Mouse (Mus musculus): ENCODE measurements around the gene Vmp1. TPM values are rescaled to one million over a fixed set of nuclear protein-coding genes. Genes with fewer than 3 reads are reported as not detected.

The Vmp1 gene
- polyA plus RNA-seq, 1 experiment from 2014 or later: 123 TPM

DNA sequence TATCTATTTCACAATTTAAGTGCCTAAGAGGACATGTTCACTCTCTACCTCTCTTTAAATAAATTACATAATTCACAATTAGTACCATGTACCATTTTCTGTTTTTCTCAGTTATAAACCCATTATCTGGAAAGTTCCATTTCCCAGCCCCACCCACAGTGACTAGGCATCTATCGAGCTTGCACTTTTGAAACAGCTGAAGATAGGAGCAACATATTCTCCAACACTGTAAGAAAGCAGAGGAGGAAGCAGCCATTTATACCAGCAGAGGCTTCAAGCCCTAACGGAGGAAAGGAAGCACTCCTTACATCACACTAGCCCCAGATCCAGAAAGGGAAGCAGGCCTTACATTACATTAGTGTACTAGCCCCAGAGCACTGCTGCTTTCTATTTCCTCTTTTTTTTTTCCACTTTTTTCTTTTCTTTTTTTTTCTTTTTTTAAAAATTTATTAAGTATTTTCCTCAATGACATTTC is 69.5 kb downstream of the Vmp1 start:
- Histone ChIP-seq H3K27ac (ENCODE audit: low read depth, low read length) (no peak overlapping the region), H3K4me3 (ENCODE audit: low read length) (no peak overlapping the region), H3K4me2 (ENCODE audit: low read length) (no peak overlapping the region), H3K4me1 (ENCODE audit: control insufficient read depth, insufficient read depth, low read depth, low read length) (no peaks in the 10 kb centered on the region), H3K27me3 (replicated peaks; ENCODE audit: control insufficient read depth, insufficient read depth, low read length) (no peaks in the 10 kb centered on the region), H3K9ac (ENCODE audit: low read depth, low read length) (no peak overlapping the region), H3K9me3 (ENCODE audit: control insufficient read depth, low read length) (no peaks in the 10 kb centered on the region), H3K36me3 (ENCODE audit: control insufficient read depth, insufficient read depth, low read length) (no peaks in the 10 kb centered on the region)
- WGBS: 76% methylated on average over 2 of the region's 2 CpGs
- ATAC-seq: no peak

DNA sequence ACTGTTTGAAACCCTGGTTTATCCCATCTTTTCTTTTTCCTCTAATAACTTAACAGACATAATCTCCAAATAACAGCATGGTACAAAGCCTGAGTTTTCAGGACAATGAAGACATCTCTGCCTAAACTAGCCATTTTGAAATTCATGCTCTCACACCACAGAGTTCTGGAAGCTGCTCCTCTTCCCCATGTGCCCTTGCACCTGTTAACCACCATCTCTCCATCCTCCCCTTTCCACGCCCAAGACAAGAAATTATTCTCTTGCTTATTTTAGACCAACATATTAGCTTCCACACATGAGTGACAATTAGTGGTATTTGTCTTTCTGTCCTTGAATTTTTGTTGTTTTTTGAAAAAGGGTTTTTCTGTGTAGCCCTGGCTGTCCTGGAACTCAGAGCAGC is 71.6 kb downstream of the Vmp1 start:
- Histone ChIP-seq H3K27ac (ENCODE audit: low read depth, low read length) (no peak overlapping the region), H3K4me3 (ENCODE audit: low read length) (no peak overlapping the region), H3K9ac (ENCODE audit: low read depth, low read length) (no peak overlapping the region), H3K4me2 (ENCODE audit: low read length) (no peak overlapping the region), H3K27me3 (replicated peaks; ENCODE audit: control insufficient read depth, insufficient read depth, low read length) (no peaks in the 10 kb centered on the region), H3K4me1 (ENCODE audit: control insufficient read depth, insufficient read depth, low read depth, low read length) (no peaks in the 10 kb centered on the region), H3K9me3 (ENCODE audit: control insufficient read depth, low read length) (no peaks in the 10 kb centered on the region), H3K36me3 (ENCODE audit: control insufficient read depth, insufficient read depth, low read length) (no peaks in the 10 kb centered on the region)
- WGBS: 90% methylated on average over 1 of the region's 1 CpGs
- no peak for ATAC-seq

DNA sequence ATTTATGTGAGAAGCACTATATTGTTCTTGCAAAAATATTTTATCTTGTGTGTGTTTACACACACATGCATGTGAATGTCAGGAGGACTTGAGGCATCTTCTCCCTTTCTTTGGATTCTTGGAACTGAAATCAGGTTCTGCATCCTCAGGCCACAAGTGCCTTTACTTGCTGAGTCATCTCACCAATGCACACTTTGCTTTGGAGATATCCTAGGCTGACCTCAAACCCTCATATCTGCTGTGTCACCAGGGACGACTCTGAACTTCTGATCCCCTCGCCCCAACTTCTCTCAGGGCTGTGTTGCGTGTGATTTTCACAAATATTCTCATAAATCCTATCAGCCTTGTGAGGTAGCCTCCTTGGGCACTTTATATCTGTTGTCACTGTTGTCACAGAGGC is 73.4 kb downstream of the Vmp1 start:
- Histone ChIP-seq H3K4me2 (ENCODE audit: low read length) (no peak overlapping the region), H3K27ac (ENCODE audit: low read depth, low read length) (no peak overlapping the region), H3K27me3 (replicated peaks; ENCODE audit: control insufficient read depth, insufficient read depth, low read length) (no peaks in the 10 kb centered on the region), H3K9ac (ENCODE audit: low read depth, low read length) (no peak overlapping the region), H3K36me3 (ENCODE audit: control insufficient read depth, insufficient read depth, low read length) (no peaks in the 10 kb centered on the region), H3K9me3 (ENCODE audit: control insufficient read depth, low read length) (no peaks in the 10 kb centered on the region), H3K4me3 (ENCODE audit: low read length) (no peak overlapping the region), H3K4me1 (ENCODE audit: control insufficient read depth, insufficient read depth, low read depth, low read length) (no peaks in the 10 kb centered on the region)
- 88% methylated on average over 3 of the region's 3 CpGs for WGBS
- ATAC-seq: no peak

DNA sequence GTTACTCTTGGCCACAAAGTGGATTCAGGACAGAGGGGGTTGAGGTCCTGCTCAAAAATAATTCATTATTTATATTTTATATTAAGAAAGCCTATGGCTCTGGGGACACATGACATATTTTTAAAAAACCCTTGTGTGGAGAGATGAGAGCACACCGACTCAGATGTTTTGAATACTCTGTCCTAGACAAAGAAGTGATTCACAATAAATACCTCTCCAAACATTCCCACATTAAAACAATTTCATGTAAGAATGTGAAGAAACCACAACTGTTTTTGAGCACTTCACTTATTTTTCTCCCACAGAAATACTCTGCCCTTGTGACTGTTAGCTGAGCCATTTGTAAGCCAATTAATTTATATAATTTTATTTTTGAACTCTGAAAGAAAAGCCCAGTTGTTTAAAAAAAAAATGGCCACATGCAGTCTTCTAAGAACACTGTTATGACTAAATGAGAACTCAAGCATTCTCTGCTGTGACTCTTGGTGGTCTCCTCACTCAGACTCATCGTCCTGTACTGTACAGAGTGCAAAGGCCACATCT is 75.8 kb downstream of the Vmp1 start:
- WGBS: 87% methylated on average over 2 of the region's 2 CpGs
- no peak overlapping the region for H3K4me2 ChIP-seq (ENCODE audit: low read length)
- H3K27me3 ChIP-seq (replicated peaks; ENCODE audit: control insufficient read depth, insufficient read depth, low read length): no peaks in the 10 kb centered on the region
- H3K27ac ChIP-seq (ENCODE audit: low read depth, low read length): no peak overlapping the region
- no peaks in the 10 kb centered on the region for H3K9me3 ChIP-seq (ENCODE audit: control insufficient read depth, low read length)
- no peak for ATAC-seq
- no peaks in the 10 kb centered on the region for H3K36me3 ChIP-seq (ENCODE audit: control insufficient read depth, insufficient read depth, low read length)
- H3K4me1 ChIP-seq (ENCODE audit: control insufficient read depth, insufficient read depth, low read depth, low read length): no peaks in the 10 kb centered on the region
- no peak overlapping the region for H3K9ac ChIP-seq (ENCODE audit: low read depth, low read length)
- H3K4me3 ChIP-seq (ENCODE audit: low read length): no peak overlapping the region

DNA sequence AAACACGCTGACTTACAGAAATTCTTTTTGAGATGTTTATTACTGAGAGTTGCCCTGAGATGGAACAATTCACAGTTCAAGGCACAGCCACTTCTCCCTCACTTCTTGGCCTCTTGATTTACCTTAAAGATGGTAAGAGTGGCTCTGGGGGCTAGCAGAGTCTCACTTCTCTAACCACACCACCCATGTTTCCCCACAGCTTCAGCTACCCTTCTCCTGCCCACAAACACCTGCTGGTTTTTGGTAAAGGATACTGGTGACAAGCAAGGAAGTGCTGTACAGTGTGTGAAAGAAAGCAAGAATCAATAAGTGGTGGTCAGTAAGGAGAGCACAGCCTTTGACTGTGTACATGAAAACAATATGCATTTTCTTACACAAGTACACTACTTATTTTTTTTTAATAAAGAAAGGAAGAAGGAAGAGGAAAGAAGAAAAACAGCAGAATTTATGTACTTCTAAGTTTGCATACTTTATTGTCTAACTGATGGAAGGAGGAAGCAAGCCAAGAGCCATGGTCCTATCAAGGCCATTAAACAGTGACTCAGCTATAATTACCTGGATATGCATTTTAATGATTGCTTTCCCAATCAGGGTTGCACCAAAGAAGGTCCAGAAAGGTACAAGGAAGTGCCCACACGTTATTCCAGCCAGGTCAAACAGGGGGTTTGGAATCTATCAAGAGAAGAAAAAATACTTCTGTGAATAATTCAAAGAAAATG is 76.9 kb downstream of the Vmp1 start:
- Histone ChIP-seq H3K4me3 (ENCODE audit: low read length) (no peak overlapping the region), H3K27ac (ENCODE audit: low read depth, low read length) (no peak overlapping the region), H3K4me1 (ENCODE audit: control insufficient read depth, insufficient read depth, low read depth, low read length) (no peaks in the 10 kb centered on the region), H3K27me3 (replicated peaks; ENCODE audit: control insufficient read depth, insufficient read depth, low read length) (no peaks in the 10 kb centered on the region), H3K9ac (ENCODE audit: low read depth, low read length) (no peak overlapping the region), H3K4me2 (ENCODE audit: low read length) (no peak overlapping the region), H3K36me3 (ENCODE audit: control insufficient read depth, insufficient read depth, low read length) (no peaks in the 10 kb centered on the region), H3K9me3 (ENCODE audit: control insufficient read depth, low read length) (no peaks in the 10 kb centered on the region)
- no peak for ATAC-seq
- 95% methylated on average over 2 of the region's 2 CpGs for WGBS

DNA sequence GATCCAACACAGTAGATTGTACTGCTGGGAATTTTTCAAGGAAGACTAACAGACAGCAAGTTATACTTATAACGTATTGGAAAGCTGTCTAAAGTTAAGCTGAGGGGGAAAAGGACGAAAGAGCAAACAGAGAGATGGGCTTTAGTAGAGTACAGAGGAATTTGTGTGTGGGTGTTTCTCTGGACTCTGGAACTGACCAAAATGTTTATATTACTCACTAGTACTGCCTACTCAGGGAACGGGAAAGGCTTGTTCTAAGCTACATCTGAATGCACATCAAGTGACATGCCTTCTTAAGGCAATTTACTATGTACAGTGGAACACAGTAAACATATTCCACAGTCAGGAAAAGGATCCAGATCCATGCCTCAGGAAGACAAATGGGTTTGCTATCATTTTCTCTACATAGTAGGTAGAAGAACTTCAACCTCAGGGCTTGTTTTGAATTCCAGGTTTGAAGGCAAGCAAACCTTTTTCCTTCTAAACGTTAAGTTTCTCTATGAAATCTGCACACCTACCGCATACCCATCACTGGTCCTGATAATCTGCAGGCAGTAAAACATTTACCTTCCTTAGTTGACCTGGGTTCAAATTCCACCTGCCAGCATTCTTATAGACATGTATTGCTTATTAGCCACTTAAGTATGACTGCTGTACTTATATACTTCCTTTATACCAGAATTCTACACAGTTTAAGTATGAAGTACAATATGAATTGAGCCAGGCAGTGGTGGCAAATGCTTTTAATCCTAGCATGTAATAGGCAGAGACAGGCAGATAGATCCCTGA is 78.7 kb downstream of the Vmp1 start:
- H3K4me2 ChIP-seq (ENCODE audit: low read length): no peak overlapping the region
- H3K9me3 ChIP-seq (ENCODE audit: control insufficient read depth, low read length): no peaks in the 10 kb centered on the region
- no peak overlapping the region for H3K27ac ChIP-seq (ENCODE audit: low read depth, low read length)
- H3K9ac ChIP-seq (ENCODE audit: low read depth, low read length): no peak overlapping the region
- H3K4me3 ChIP-seq (ENCODE audit: low read length): no peak overlapping the region
- no peaks in the 10 kb centered on the region for H3K4me1 ChIP-seq (ENCODE audit: control insufficient read depth, insufficient read depth, low read depth, low read length)
- WGBS: 93% methylated on average over 5 of the region's 5 CpGs
- no peaks in the 10 kb centered on the region for H3K27me3 ChIP-seq (replicated peaks; ENCODE audit: control insufficient read depth, insufficient read depth, low read length)
- ATAC-seq: no peak
- no peaks in the 10 kb centered on the region for H3K36me3 ChIP-seq (ENCODE audit: control insufficient read depth, insufficient read depth, low read length)

DNA sequence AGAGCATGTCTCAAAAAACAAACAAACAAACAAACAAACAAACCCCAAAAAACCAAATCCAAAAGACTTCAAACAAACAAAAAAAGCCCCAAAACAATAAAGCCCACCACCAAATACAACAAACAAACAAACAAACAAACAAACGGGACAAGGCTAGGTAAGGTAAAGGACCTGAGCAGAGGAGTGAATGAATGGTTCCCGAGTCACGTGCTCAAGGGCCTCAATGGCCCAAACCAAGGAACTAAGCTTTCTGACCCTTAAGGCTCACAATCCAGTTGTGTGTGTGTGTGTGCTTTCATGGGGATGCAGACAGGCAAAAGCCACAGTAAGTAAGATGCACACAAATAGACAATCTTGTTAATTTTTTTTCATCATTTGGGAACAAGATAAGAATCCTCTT is 79.3 kb downstream of the Vmp1 start:
- WGBS: 93% methylated on average over 3 of the region's 3 CpGs
- ATAC-seq: no peak
- Histone ChIP-seq H3K4me1 (ENCODE audit: control insufficient read depth, insufficient read depth, low read depth, low read length) (no peaks in the 10 kb centered on the region), H3K27me3 (replicated peaks; ENCODE audit: control insufficient read depth, insufficient read depth, low read length) (no peaks in the 10 kb centered on the region), H3K9me3 (ENCODE audit: control insufficient read depth, low read length) (no peaks in the 10 kb centered on the region), H3K27ac (ENCODE audit: low read depth, low read length) (no peak overlapping the region), H3K36me3 (ENCODE audit: control insufficient read depth, insufficient read depth, low read length) (no peaks in the 10 kb centered on the region), H3K9ac (ENCODE audit: low read depth, low read length) (no peak overlapping the region), H3K4me3 (ENCODE audit: low read length) (no peak overlapping the region), H3K4me2 (ENCODE audit: low read length) (no peak overlapping the region)

DNA sequence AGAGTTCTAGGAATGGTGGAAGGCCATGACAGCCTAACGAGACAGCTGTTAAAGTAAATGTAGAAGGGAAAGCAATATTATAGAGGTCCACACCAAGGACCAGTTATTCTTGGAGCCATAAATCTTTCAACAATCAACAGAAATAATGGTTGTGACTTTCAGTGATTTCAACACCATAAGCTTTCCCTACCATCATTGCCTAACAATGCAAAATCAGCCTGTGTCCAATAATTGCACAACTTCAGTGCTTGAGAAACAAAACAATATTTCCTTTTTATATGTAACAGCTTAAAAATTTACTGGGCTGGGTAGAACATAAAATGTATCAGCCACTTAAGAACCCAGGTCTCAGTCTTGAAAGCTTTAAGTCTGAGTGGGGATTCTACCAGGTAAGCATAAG is 79.9 kb downstream of the Vmp1 start:
- no peak for ATAC-seq
- H3K9ac ChIP-seq (ENCODE audit: low read depth, low read length): no peak overlapping the region
- H3K9me3 ChIP-seq (ENCODE audit: control insufficient read depth, low read length): no peaks in the 10 kb centered on the region
- 96% methylated on average over 1 of the region's 1 CpGs for WGBS
- H3K4me3 ChIP-seq (ENCODE audit: low read length): no peak overlapping the region
- H3K4me1 ChIP-seq (ENCODE audit: control insufficient read depth, insufficient read depth, low read depth, low read length): no peaks in the 10 kb centered on the region
- no peak overlapping the region for H3K4me2 ChIP-seq (ENCODE audit: low read length)
- H3K27ac ChIP-seq (ENCODE audit: low read depth, low read length): no peak overlapping the region
- no peaks in the 10 kb centered on the region for H3K36me3 ChIP-seq (ENCODE audit: control insufficient read depth, insufficient read depth, low read length)
- no peaks in the 10 kb centered on the region for H3K27me3 ChIP-seq (replicated peaks; ENCODE audit: control insufficient read depth, insufficient read depth, low read length)

DNA sequence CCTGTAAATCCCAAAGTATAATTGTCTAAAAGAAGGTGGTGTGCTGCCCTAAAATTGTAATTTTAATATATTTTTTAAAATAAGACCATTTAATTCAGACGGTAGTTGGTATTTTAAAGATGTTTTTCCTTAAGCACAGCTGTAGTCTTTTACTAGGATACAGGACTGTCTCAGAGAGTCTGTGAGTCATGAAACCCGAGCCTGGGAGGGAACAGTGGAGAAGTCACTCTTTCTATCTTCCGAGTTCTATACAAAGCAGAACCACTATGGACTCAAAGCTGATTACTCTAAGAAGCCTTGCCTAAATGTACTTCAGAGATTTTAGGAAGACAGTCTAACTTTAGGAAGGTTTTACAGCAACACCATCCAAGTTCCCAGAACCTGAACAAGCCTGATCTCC is 81.5 kb downstream of the Vmp1 start:
- H3K36me3 ChIP-seq (ENCODE audit: control insufficient read depth, insufficient read depth, low read length): no peaks in the 10 kb centered on the region
- no peaks in the 10 kb centered on the region for H3K27me3 ChIP-seq (replicated peaks; ENCODE audit: control insufficient read depth, insufficient read depth, low read length)
- no peak overlapping the region for H3K27ac ChIP-seq (ENCODE audit: low read depth, low read length)
- H3K4me1 ChIP-seq (ENCODE audit: control insufficient read depth, insufficient read depth, low read depth, low read length): no peaks in the 10 kb centered on the region
- no peak overlapping the region for H3K4me3 ChIP-seq (ENCODE audit: low read length)
- no peak overlapping the region for H3K4me2 ChIP-seq (ENCODE audit: low read length)
- no peaks in the 10 kb centered on the region for H3K9me3 ChIP-seq (ENCODE audit: control insufficient read depth, low read length)
- H3K9ac ChIP-seq (ENCODE audit: low read depth, low read length): no peak overlapping the region
- no peak for ATAC-seq
- WGBS: 72% methylated on average over 3 of the region's 3 CpGs
